Mouse (Mus musculus): ENCODE results near the gene Rtl10. TPM values are rescaled to one million over a fixed set of nuclear protein-coding genes. Genes with fewer than 3 reads are reported as not detected.

The Rtl10 gene
- total RNA-seq, 1 experiment from 2014 or later, result not detected

DNA sequence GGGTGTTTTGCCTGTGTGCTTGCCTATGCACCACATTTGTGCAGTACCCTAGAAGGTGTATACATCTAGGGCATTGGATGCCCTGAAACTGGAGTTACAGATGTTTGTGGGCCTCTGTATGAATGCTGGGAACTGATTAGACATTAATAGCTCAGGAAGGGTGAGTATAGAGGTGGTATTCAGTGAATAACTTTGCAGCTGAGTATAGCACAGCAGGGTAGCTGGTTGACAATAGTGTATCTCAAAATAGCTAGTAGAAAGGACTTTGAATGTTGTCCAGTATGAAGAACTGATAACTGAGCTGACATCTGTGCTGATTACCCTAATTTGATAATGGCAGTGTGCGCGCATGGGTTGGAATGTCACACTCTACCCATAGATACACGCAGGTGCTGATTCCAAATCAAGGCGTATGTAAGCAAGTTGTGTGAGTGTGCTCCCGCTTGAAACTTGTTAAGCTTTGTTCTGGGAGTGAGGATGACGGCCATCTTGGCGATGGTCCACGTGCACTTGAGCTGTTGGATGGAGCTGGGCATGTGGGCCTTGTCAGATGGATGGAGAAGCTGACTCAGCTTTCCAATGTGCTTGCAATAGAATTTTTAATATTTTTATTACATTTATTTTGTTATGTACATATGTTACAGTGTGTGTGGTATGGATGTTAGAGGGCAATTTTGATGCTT is 25.0 kb downstream of the Rtl10 start:
- ATAC-seq (replicated peaks; ENCODE audit: insufficient number of reproducible peaks, low FRiP score, low TSS enrichment, poor library complexity, severe bottlenecking), result no peak

DNA sequence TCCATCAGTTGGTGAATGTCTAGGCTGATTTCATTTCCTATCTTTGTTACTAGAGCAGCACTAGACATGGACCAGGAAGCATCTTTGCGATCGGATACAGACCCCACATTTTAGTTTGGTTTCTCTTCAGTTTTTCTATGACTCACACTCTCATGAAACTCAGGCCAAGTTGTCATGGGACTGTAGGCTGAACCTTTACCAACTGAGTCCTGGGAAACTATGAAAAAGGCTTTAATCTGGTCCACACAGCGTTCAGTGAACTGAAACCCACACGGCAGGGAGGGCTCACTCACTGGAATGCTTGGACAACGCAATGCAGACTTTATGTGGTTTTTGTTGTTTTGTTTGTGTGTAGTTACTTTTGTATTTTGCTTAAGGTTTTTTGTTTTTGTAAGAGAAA is 30.0 kb downstream of the Rtl10 start:
- no peak for ATAC-seq (replicated peaks; ENCODE audit: insufficient number of reproducible peaks, low FRiP score, low TSS enrichment, poor library complexity, severe bottlenecking)

DNA sequence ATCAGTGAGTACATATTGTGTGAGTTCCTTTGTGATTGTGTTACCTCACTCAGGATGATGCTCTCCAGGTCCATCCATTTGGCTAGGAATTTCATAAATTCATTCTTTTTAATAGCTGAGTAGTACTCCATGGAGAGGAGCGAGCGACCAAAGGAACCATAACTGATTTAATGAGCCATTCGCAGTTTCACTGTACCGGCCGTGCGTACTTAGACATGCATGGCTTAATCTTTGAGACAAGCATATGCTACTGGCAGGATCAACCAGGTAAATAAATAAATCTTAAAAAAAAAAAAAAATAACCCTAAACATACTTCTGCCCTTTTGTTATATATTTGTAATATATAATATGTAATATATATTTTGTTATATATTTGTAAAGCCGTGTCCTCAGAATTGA is 34.4 kb downstream of the Rtl10 start:
- peak; percentile 100 for ATAC-seq (replicated peaks; ENCODE audit: insufficient number of reproducible peaks, low FRiP score, low TSS enrichment, poor library complexity, severe bottlenecking)

DNA sequence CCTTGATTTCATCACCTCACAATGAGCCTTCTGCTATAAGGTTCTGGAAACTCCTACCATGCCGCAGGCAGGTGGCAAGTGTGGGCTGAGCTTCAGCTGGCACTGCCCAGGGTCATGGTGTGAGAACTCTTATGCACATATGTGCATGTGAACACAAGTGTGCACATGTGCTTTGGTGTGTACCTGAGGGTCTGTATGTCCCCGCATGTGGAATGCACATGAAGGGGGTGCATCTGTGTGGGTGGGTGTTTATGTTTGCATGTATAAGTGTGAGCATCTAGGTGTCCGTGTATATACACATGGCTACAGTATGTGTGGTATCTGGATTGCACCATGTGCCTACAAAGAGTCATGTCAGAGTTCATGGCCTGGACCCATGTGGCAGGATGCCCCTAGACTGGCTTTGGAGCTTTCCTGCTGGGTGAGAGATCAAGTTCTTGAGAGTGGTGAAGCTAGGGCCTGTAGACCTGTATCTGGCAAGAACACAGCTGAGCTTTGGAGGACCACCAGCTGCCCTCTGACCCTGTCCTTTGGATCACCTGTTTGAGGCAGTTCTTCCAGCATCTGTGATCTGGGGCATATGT is 38.8 kb downstream of the Rtl10 start:
- ATAC-seq (replicated peaks; ENCODE audit: insufficient number of reproducible peaks, low FRiP score, low TSS enrichment, poor library complexity, severe bottlenecking), result no peak

- no peak for ATAC-seq (replicated peaks; ENCODE audit: insufficient number of reproducible peaks, low FRiP score, low TSS enrichment, poor library complexity, severe bottlenecking)
Observed at GRCm38 (mm10) chr16:18539281-18539680, 40.6 kb downstream of the Rtl10 start.

DNA sequence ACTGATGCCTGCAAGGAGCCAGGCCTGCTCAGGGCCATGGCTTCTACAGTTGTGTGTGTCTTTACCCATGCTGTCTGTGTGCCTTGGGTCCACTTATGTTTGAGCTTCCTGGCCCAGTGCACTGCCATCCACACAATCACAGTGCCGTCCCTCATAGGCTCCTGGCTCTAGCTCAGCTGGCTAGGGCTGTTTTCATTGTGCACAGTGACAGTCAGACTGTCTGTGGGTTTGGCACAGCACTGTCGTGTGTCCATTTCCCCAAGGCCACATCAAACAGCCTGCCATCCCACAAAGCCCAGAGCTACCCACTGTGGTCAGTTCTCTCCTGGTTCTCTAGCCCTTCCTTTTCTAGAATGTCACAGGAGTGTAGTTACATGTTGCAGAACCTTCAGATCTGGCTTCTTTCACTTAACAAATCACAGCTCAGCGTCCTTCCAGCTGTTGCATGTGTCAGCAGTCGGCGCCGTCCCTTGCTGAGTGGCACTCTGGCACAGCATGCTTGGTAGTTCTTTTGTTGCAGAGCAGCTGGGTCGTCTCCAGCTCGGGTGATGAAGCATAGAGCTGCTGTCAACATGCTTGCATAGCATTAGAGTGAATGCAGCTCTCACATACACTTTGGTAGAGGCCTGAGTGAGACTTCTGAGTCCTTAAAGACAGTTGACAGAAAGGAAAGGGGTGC is 44.6 kb downstream of the Rtl10 start:
- no peak for ATAC-seq (replicated peaks; ENCODE audit: insufficient number of reproducible peaks, low FRiP score, low TSS enrichment, poor library complexity, severe bottlenecking)

DNA sequence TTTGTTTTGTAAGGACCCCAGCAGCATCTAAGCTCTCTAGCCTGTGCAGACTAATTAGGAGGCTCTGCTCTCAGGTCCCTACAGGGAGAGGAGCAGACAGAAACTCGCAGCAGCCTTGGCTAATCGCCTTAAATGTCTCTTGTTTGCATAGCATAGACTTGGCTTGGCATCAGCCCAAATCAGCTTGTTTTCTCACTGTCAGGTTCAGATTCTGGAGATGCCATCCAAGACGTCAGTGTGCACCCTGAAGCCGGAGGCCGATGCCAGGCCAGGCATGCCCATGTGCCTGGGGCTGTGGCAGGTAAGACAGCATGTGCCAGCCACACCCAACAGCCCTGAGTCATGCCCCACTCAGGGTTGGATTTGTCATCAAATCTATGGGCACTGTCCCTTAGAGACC is 49.2 kb downstream of the Rtl10 start:
- ATAC-seq (replicated peaks; ENCODE audit: insufficient number of reproducible peaks, low FRiP score, low TSS enrichment, poor library complexity, severe bottlenecking), result no peak

Other genes with a start within 250 kb of the Rtl10 start
- 4.2 TPM in 1 of 3 replicates, not detected in the others for gene Gm49776, start 240.6 kb upstream of the Rtl10 start, total RNA-seq (2017)
- 33.6 to 45.3 TPM (median 37.4 TPM) in 3 replicates for gene Dgcr8, start 209.7 kb upstream of the Rtl10 start, total RNA-seq (2017)
- 15.3 to 37.3 TPM (median 31.7 TPM) in 3 replicates for gene Tango2, start 150.8 kb upstream of the Rtl10 start, total RNA-seq (2017)
- 1.4 to 2.2 TPM (median 1.7 TPM) in 3 replicates for gene Arvcf, start 150.7 kb upstream of the Rtl10 start, total RNA-seq (2017)
- gene Txnrd2, start 72.5 kb upstream of the Rtl10 start, total RNA-seq (2017), result 9.3 to 21.9 TPM (median 18.1 TPM) in 3 replicates
- 11.3 to 19.0 TPM (median 15.8 TPM) in 3 replicates for gene Comt, start 72.0 kb upstream of the Rtl10 start, total RNA-seq (2017)
- 0.85 to 1.4 TPM (median 1.2 TPM) in 3 replicates for gene Gnb1l, start 188 bp upstream of the Rtl10 start, total RNA-seq (2017)
- gene Tbx1, start 91.8 kb downstream of the Rtl10 start, total RNA-seq (2017), result not detected in 3 replicates
- 2.5 to 12.9 TPM in 2 of 3 replicates, not detected in the other for gene Gp1bb, start 123.5 kb downstream of the Rtl10 start, total RNA-seq (2017)
- gene Gm49601, start 127.5 kb downstream of the Rtl10 start, total RNA-seq (2017), result 1.0 to 7.6 TPM in 2 of 3 replicates, not detected in the other
- 1.5 to 6.3 TPM (median 4.2 TPM) in 3 replicates for gene Sept5, start 131.1 kb downstream of the Rtl10 start, total RNA-seq (2017)

All from monocyte, adult 5-6 weeks (primary cell).